Mouse (Mus musculus) midbrain, postnatal 0 days (tissue): ENCODE results near the gene Tmem54. TPM values are rescaled to one million over a fixed set of nuclear protein-coding genes. Genes with fewer than 3 reads are reported as not detected.

Source experiments
- ATAC-seq: fragments of 200-750 bp; cut with Nextera tagmentation; 2 replicates; pipeline ENCODE4 v1.8.0; 2017; ENCODE audit warnings: moderate number of reproducible peaks, mild to moderate bottlenecking, moderate TSS enrichment, moderate library complexity; ENCODE audit not compliant: low FRiP score
- DNase-seq: peaks from one replicate; pipeline ENCODE4 v3.0.0-alpha.2; 2015; ENCODE audit warnings: low spot score
- H3K27ac ChIP-seq: fragments of 300-500 bp; sonication (generic); 2 replicates; pipeline ENCODE4 v1.5.1; 2014; ENCODE audit warnings: low read depth, mild to moderate bottlenecking, low read length, mixed read lengths
- H3K27me3 ChIP-seq: fragments of 300-500 bp; sonication (generic); 2 replicates; pipeline ENCODE4 v1.6.1; 2014; ENCODE audit warnings: low read length, control low read depth, mixed read lengths; ENCODE audit not compliant: insufficient read depth
- H3K36me3 ChIP-seq: fragments of 300-500 bp; sonication (generic); 2 replicates; pipeline ENCODE4 v1.6.1; 2014; ENCODE audit warnings: low read length, control low read depth, mixed read lengths; ENCODE audit not compliant: insufficient read depth
- H3K4me1 ChIP-seq: fragments of 300-500 bp; sonication (generic); 2 replicates; pipeline ENCODE4 v1.6.1; 2014; ENCODE audit warnings: mild to moderate bottlenecking, control low read depth, antibody characterized with exemption, low read length, mixed read lengths; ENCODE audit not compliant: insufficient read depth
- H3K4me2 ChIP-seq: fragments of 300-500 bp; sonication (generic); 2 replicates; pipeline ENCODE4 v1.6.1; 2014; ENCODE audit warnings: low read depth, mild to moderate bottlenecking, low read length, mixed read lengths; ENCODE audit not compliant: poor library complexity, severe bottlenecking
- H3K4me3 ChIP-seq: fragments of 300-500 bp; sonication (generic); 2 replicates; pipeline ENCODE4 v1.5.1; 2014; ENCODE audit warnings: low read depth, mild to moderate bottlenecking, low read length, moderate library complexity
- H3K9ac ChIP-seq: fragments of 300-500 bp; sonication (generic); replicated peaks from 2 replicates; pipeline ENCODE4 v1.6.1; 2014; ENCODE audit warnings: mild to moderate bottlenecking, low read length, moderate library complexity, mixed read lengths; ENCODE audit not compliant: poor library complexity, severe bottlenecking
- H3K9me3 ChIP-seq: fragments of 300-500 bp; sonication (generic); 2 replicates; pipeline ENCODE4 v1.6.1; 2016; ENCODE audit warnings: low read length, control low read depth
- CTCF ChIP-seq: IDR thresholded peaks from 2 replicates; pipeline ENCODE4 v1.5.1; 2016; ENCODE audit warnings: antibody characterized with exemption, mild to moderate bottlenecking
- WGBS: fragments of 180-500 bp; shearing (Covaris S2); extraction: QIAGEN DNeasy Blood & Tissue Kit; methylation state at CpG from one replicate; pipeline ENCODE4 v1.1.7; 2014; 5-methylcytosine and 5-hydroxymethylcytosine counted together
- polyA plus RNA-seq: library from polyadenylated mRNA; unstranded; fragments of >200 nt; fragmentation: Nextera tagmentation; extraction: Ambion mirVana; gene quantifications from 2 replicates; pipeline ENCODE4 v1.2.1, GENCODE M21; 2015
- total RNA-seq: library from RNA; depleted of rRNA; stranded (reverse); fragments of >200 nt; gene quantifications from 2 replicates; pipeline ENCODE4 v1.2.3, GENCODE M21; 2014

The Tmem54 gene
- total and polyA plus RNA-seq, 2 experiments from 2014 or later = 0.99 TPM; not detected in 1

- Histone ChIP-seq H3K36me3 (0 out of 2 replicates have a peak, but pooled peaks cover 3% of the 10 kb centered on the region), H3K4me3 (no peak overlapping the region), H3K27me3 (no peaks in the 10 kb centered on the region), H3K4me1 (no peaks in the 10 kb centered on the region), H3K9me3 (no peaks in the 10 kb centered on the region), H3K9ac (no peak overlapping the region), H3K4me2 (no peak overlapping the region), H3K27ac (no peak overlapping the region)
- TF ChIP-seq CTCF = peak; percentile 99
- DNase-seq (peak; percentile 96), ATAC-seq (peak; percentile 67)
- WGBS = 28% methylated on average over 28 of the region's 28 CpGs
Observed at GRCm38 (mm10) chr4:129113083-129113988, 8.0 kb downstream of the Tmem54 start.

DNA sequence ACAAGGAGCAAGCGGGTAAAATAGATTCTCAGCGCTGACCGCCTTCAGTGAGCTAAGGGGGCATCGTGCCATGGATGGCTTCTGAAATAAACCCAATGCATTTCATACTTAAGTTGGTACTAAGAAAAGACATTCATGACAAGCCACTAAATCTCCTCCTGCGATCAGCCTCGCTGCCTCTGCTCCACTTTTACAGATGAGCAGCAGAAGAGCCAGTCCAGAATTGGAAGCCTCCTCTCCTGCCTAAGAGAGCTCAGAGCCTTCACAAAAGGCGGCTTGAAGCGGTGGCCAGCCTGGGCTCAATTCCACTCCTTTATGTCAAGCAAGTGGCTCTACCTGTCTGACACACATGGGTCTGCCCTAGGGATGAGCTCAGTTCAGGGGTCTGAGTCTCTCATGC is 11.4 kb downstream of the Tmem54 start:
- Histone ChIP-seq H3K4me2 (no peak overlapping the region), H3K36me3 (0 out of 2 replicates have a peak, but pooled peaks cover 3% of the 10 kb centered on the region), H3K4me3 (no peak overlapping the region), H3K9me3 (no peaks in the 10 kb centered on the region), H3K9ac (no peak overlapping the region), H3K4me1 (0 out of 2 replicates have a peak, but pooled peaks cover 5% of the 10 kb centered on the region), H3K27ac (no peak overlapping the region), H3K27me3 (peaks cover 3% of the 10 kb centered on the region; the same call in 1 of the 2 replicates)
- ATAC-seq = no peak
- no peak for TF ChIP-seq CTCF
- WGBS = 97% methylated on average over 8 of the region's 8 CpGs
- no peak for DNase-seq

- Histone ChIP-seq H3K4me3 (no peak overlapping the region), H3K9ac (no peak overlapping the region), H3K27me3 (peaks cover 3% of the 10 kb centered on the region; the same call in 1 of the 2 replicates), H3K36me3 (no peaks in the 10 kb centered on the region), H3K9me3 (no peaks in the 10 kb centered on the region), H3K4me1 (0 out of 2 replicates have a peak, but pooled peaks cover 5% of the 10 kb centered on the region), H3K27ac (no peak overlapping the region), H3K4me2 (no peak overlapping the region)
- ATAC-seq (no peak), DNase-seq (no peak)
- no peak for TF ChIP-seq CTCF
- 87% methylated on average over 14 of the region's 14 CpGs for WGBS
Observed at GRCm38 (mm10) chr4:129117720-129118510, 12.6 kb downstream of the Tmem54 start.

DNA sequence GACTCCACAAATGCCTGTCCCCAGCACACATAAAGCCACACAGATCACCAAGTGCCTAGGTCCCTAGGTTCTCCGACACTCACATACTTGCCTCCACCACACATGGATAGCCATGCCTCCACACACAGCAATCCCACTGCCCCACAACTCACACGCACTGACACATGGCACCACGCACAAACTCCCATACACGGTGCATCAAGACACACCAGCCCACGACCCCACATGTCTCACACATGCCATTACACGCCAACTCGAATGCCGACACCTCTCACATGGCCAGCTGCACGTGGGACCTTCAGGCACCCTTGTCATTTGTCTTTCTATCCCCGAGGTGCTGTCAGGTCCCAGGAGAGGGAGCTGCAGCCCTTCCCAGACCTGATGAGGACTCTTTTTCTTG is 14.4 kb downstream of the Tmem54 start:
- no peaks in the 10 kb centered on the region for H3K36me3 ChIP-seq
- no peak overlapping the region for H3K27ac ChIP-seq
- peaks cover 3% of the 10 kb centered on the region; the same call in 1 of the 2 replicates for H3K27me3 ChIP-seq
- H3K9me3 ChIP-seq = no peaks in the 10 kb centered on the region
- H3K4me1 ChIP-seq = 0 out of 2 replicates have a peak, but pooled peaks cover 5% of the 10 kb centered on the region
- TF ChIP-seq CTCF = no peak
- no peak for DNase-seq
- peak overlapping the region; percentile 90 for H3K4me2 ChIP-seq
- peak overlapping the region; percentile 88; the same call in 1 of the 2 replicates for H3K9ac ChIP-seq
- no peak for ATAC-seq
- WGBS = 75% methylated on average over 10 of the region's 10 CpGs
- peak overlapping the region; percentile 68 for H3K4me3 ChIP-seq

- 1% methylated on average over 56 of the region's 59 CpGs for WGBS
Observed at GRCm38 (mm10) chr4:129120520-129121445, 15.4 kb downstream of the Tmem54 start.

More at GRCm38 (mm10) chr4:129120520-129121445, 15.4 kb downstream of the Tmem54 start:
- H3K4me2 ChIP-seq = peak overlapping the region; percentile 90
- H3K27ac ChIP-seq = peak overlapping the region; percentile 65
- H3K9ac ChIP-seq = peak overlapping the region; percentile 88
- ATAC-seq = peak; percentile 59
- no peak for DNase-seq
- peak; percentile 55 for TF ChIP-seq CTCF
- H3K36me3 ChIP-seq = no peaks in the 10 kb centered on the region
- H3K4me1 ChIP-seq = 0 out of 2 replicates have a peak, but pooled peaks cover 10% of the 10 kb centered on the region
- H3K27me3 ChIP-seq = peaks cover 3% of the 10 kb centered on the region; the same call in 1 of the 2 replicates
- no peaks in the 10 kb centered on the region for H3K9me3 ChIP-seq
- peak overlapping the region; percentile 68 for H3K4me3 ChIP-seq
